Mouse (Mus musculus): ENCODE measurements around the gene Chad. TPM values are rescaled to one million over a fixed set of nuclear protein-coding genes. Genes with fewer than 3 reads are reported as not detected.

The Chad gene
- polyA plus RNA-seq, 1 experiment from 2014 or later = 2.0 TPM

GRCm38 (mm10) chr11:94546381-94546780 lies 18.5 kb upstream of the Chad start:
- Histone ChIP-seq H3K36me3 (0 out of 2 replicates have a peak, but pooled peaks cover 10% of the 10 kb centered on the region), H3K9ac (no peak overlapping the region), H3K4me2 (replicated peaks) (no peak overlapping the region), H3K4me3 (no peak overlapping the region), H3K27me3 (no peaks in the 10 kb centered on the region), H3K27ac (no peak overlapping the region), H3K9me3 (0 out of 2 replicates have a peak, but pooled peaks cover under 1% of the 10 kb centered on the region), H3K4me1 (peaks cover 17% of the 10 kb centered on the region; the same call in 1 of the 2 replicates)
- whole genome bisulfite sequencing = 90% methylated on average over 5 of the region's 5 CpGs
- ATAC-seq (ENCODE audit: insufficient number of reproducible peaks, insufficient read depth, low FRiP score, low TSS enrichment) = no peak

GRCm38 (mm10) chr11:94547271-94547670 lies 17.6 kb upstream of the Chad start:
- 0 out of 2 replicates have a peak, but pooled peaks cover 10% of the 10 kb centered on the region for H3K36me3 ChIP-seq
- H3K4me1 ChIP-seq = peaks cover 17% of the 10 kb centered on the region; the same call in 1 of the 2 replicates
- H3K27ac ChIP-seq = no peak overlapping the region
- H3K9ac ChIP-seq = no peak overlapping the region
- H3K27me3 ChIP-seq = no peaks in the 10 kb centered on the region
- ATAC-seq (ENCODE audit: insufficient number of reproducible peaks, insufficient read depth, low FRiP score, low TSS enrichment) = no peak
- WGBS = 91% methylated on average over 6 of the region's 6 CpGs
- H3K4me2 ChIP-seq (replicated peaks) = no peak overlapping the region
- H3K4me3 ChIP-seq = no peak overlapping the region
- 0 out of 2 replicates have a peak, but pooled peaks cover 4% of the 10 kb centered on the region for H3K9me3 ChIP-seq

- H3K27ac ChIP-seq = no peak overlapping the region
- 0 out of 2 replicates have a peak, but pooled peaks cover 3% of the 10 kb centered on the region for H3K36me3 ChIP-seq
- peaks cover 17% of the 10 kb centered on the region; the same call in 1 of the 2 replicates for H3K4me1 ChIP-seq
- WGBS = 10% methylated on average over 24 of the region's 24 CpGs
- peak overlapping the region; percentile 62 for H3K4me3 ChIP-seq
- no peak for ATAC-seq (ENCODE audit: insufficient number of reproducible peaks, insufficient read depth, low FRiP score, low TSS enrichment)
- H3K27me3 ChIP-seq = no peaks in the 10 kb centered on the region
- H3K9ac ChIP-seq = peak overlapping the region; percentile 61
- peak overlapping the region; percentile 92 for H3K4me2 ChIP-seq (replicated peaks)
- 0 out of 2 replicates have a peak, but pooled peaks cover 4% of the 10 kb centered on the region for H3K9me3 ChIP-seq
Measured at GRCm38 (mm10) chr11:94548041-94548784, 16.6 kb upstream of the Chad start.

- Histone ChIP-seq H3K4me1 (peaks cover 17% of the 10 kb centered on the region; the same call in 1 of the 2 replicates), H3K4me2 (replicated peaks) (peak within 1 kb of the TSS; percentile 92), H3K4me3 (peak within 1 kb of the TSS; percentile 62), H3K27ac (peak within 1 kb of the TSS; percentile 87), H3K36me3 (no peaks in the 10 kb centered on the region), H3K9ac (peak within 1 kb of the TSS; percentile 61), H3K27me3 (no peaks in the 10 kb centered on the region), H3K9me3 (0 out of 2 replicates have a peak, but pooled peaks cover 4% of the 10 kb centered on the region)
- WGBS = 4% methylated on average over 49 of the region's 49 CpGs
- ATAC-seq (ENCODE audit: insufficient number of reproducible peaks, insufficient read depth, low FRiP score, low TSS enrichment) = peak; percentile 73
Measured at GRCm38 (mm10) chr11:94548888-94549690, 15.8 kb upstream of the Chad start, which contains the start of gene Rsad1. Gene Rsad1 (minus strand): TSS chr11:94549255.

- no peaks in the 10 kb centered on the region for H3K36me3 ChIP-seq
- no peak overlapping the region for H3K4me2 ChIP-seq (replicated peaks)
- H3K27me3 ChIP-seq = no peaks in the 10 kb centered on the region
- H3K4me1 ChIP-seq = peaks cover 10% of the 10 kb centered on the region; the same call in 1 of the 2 replicates
- ATAC-seq (ENCODE audit: insufficient number of reproducible peaks, insufficient read depth, low FRiP score, low TSS enrichment) = no peak
- 76% methylated on average over 10 of the region's 10 CpGs for WGBS
- no peak overlapping the region for H3K4me3 ChIP-seq
- no peak overlapping the region for H3K9ac ChIP-seq
- 0 out of 2 replicates have a peak, but pooled peaks cover 4% of the 10 kb centered on the region for H3K9me3 ChIP-seq
- H3K27ac ChIP-seq = 0 out of 2 replicates have a peak overlapping the region, but pooled peaks have one; percentile 46
Measured at GRCm38 (mm10) chr11:94549691-94550441, 15.0 kb upstream of the Chad start.

GRCm38 (mm10) chr11:94550442-94550744 lies 14.5 kb upstream of the Chad start:
- 0 out of 2 replicates have a peak overlapping the region, but pooled peaks have one; percentile 46 for H3K27ac ChIP-seq
- H3K4me2 ChIP-seq (replicated peaks) = no peak overlapping the region
- no peaks in the 10 kb centered on the region for H3K27me3 ChIP-seq
- WGBS = 84% methylated on average over 5 of the region's 5 CpGs
- H3K4me1 ChIP-seq = peaks cover 10% of the 10 kb centered on the region; the same call in 1 of the 2 replicates
- H3K36me3 ChIP-seq = no peaks in the 10 kb centered on the region
- 0 out of 2 replicates have a peak, but pooled peaks cover 4% of the 10 kb centered on the region for H3K9me3 ChIP-seq
- no peak for ATAC-seq (ENCODE audit: insufficient number of reproducible peaks, insufficient read depth, low FRiP score, low TSS enrichment)
- H3K9ac ChIP-seq = no peak overlapping the region
- no peak overlapping the region for H3K4me3 ChIP-seq

GRCm38 (mm10) chr11:94558226-94558625 lies 6.6 kb upstream of the Chad start:
- no peak for ATAC-seq (ENCODE audit: insufficient number of reproducible peaks, insufficient read depth, low FRiP score, low TSS enrichment)
- no peaks in the 10 kb centered on the region for H3K4me1 ChIP-seq
- no peak overlapping the region for H3K9ac ChIP-seq
- peaks cover 9% of the 10 kb centered on the region; the same call in 1 of the 2 replicates for H3K36me3 ChIP-seq
- H3K27me3 ChIP-seq = no peaks in the 10 kb centered on the region
- no peak overlapping the region for H3K4me2 ChIP-seq (replicated peaks)
- no peak overlapping the region for H3K27ac ChIP-seq
- 63% methylated on average over 3 of the region's 3 CpGs for WGBS
- H3K4me3 ChIP-seq = no peak overlapping the region
- no peaks in the 10 kb centered on the region for H3K9me3 ChIP-seq

GRCm38 (mm10) chr11:94563383-94563782 lies 1.5 kb upstream of the Chad start:
- Histone ChIP-seq H3K9ac (no peak overlapping the region), H3K27ac (no peak overlapping the region), H3K4me3 (no peak overlapping the region), H3K4me1 (peaks cover 16% of the 10 kb centered on the region), H3K27me3 (peaks cover 32% of the 10 kb centered on the region), H3K4me2 (replicated peaks) (no peak overlapping the region), H3K36me3 (peaks cover 9% of the 10 kb centered on the region; the same call in 1 of the 2 replicates), H3K9me3 (no peaks in the 10 kb centered on the region)
- ATAC-seq (ENCODE audit: insufficient number of reproducible peaks, insufficient read depth, low FRiP score, low TSS enrichment) = no peak
- WGBS = over 99% methylated on average over 5 of the region's 5 CpGs

- ATAC-seq (ENCODE audit: insufficient number of reproducible peaks, insufficient read depth, low FRiP score, low TSS enrichment) = no peak
- 61% methylated on average over 5 of the region's 5 CpGs for WGBS
- Histone ChIP-seq H3K4me1 (peaks cover 16% of the 10 kb centered on the region), H3K4me2 (replicated peaks) (peak overlapping the region; percentile 42), H3K9me3 (no peaks in the 10 kb centered on the region), H3K9ac (0 out of 2 replicates have a peak overlapping the region, but pooled peaks have one; percentile 27), H3K36me3 (peaks cover 9% of the 10 kb centered on the region), H3K27me3 (peaks cover 32% of the 10 kb centered on the region), H3K4me3 (peak overlapping the region; percentile 27; the same call in 1 of the 2 replicates), H3K27ac (no peak overlapping the region)
Measured at GRCm38 (mm10) chr11:94563821-94564220, 1.0 kb upstream of the Chad start.

- Histone ChIP-seq H3K27ac (no peak overlapping the region), H3K9ac (peak overlapping the region; percentile 27; the same call in 1 of the 2 replicates)
Measured at GRCm38 (mm10) chr11:94565151-94565479, 268 bp downstream of the Chad start.

GRCm38 (mm10) chr11:94566534-94566933 lies 1.7 kb downstream of the Chad start:
- Histone ChIP-seq H3K9ac (no peak overlapping the region), H3K27me3 (peaks cover 32% of the 10 kb centered on the region), H3K4me2 (replicated peaks) (no peak overlapping the region), H3K4me1 (peaks cover 16% of the 10 kb centered on the region), H3K9me3 (no peaks in the 10 kb centered on the region), H3K27ac (no peak overlapping the region), H3K4me3 (no peak overlapping the region), H3K36me3 (peaks cover 17% of the 10 kb centered on the region; the same call in 1 of the 2 replicates)
- no peak for ATAC-seq (ENCODE audit: insufficient number of reproducible peaks, insufficient read depth, low FRiP score, low TSS enrichment)
- WGBS = 72% methylated on average over 6 of the region's 6 CpGs

More at GRCm38 (mm10) chr11:94565151-94565479, 268 bp downstream of the Chad start:
- Histone ChIP-seq H3K36me3 (peaks cover 11% of the 10 kb centered on the region; the same call in 1 of the 2 replicates), H3K4me2 (replicated peaks) (peak overlapping the region; percentile 42), H3K27me3 (peaks cover 32% of the 10 kb centered on the region), H3K4me1 (peaks cover 16% of the 10 kb centered on the region), H3K4me3 (peak overlapping the region; percentile 27), H3K9me3 (no peaks in the 10 kb centered on the region)
- WGBS = 11% methylated on average over 16 of the region's 16 CpGs
- ATAC-seq (ENCODE audit: insufficient number of reproducible peaks, insufficient read depth, low FRiP score, low TSS enrichment) = no peak
